Mouse (Mus musculus): ENCODE data around the gene Ropn1l.

Gene Ropn1l

GRCm38 (mm10) chr15:31441996-31442395, 11.5 kb downstream of the Ropn1l start:
- DNase-seq: no peak

GRCm38 (mm10) chr15:31436811-31437210, 16.7 kb downstream of the Ropn1l start:
- DNase-seq: no peak

GRCm38 (mm10) chr15:31436083-31436482, 17.5 kb downstream of the Ropn1l start:
- no peak for DNase-seq

GRCm38 (mm10) chr15:31433768-31434167, 19.8 kb downstream of the Ropn1l start:
- DNase-seq: no peak

GRCm38 (mm10) chr15:31431847-31432246, 21.7 kb downstream of the Ropn1l start:
- DNase-seq: no peak

GRCm38 (mm10) chr15:31430014-31430413, 23.5 kb downstream of the Ropn1l start:
- no peak for DNase-seq

GRCm38 (mm10) chr15:31429429-31429828, 24.1 kb downstream of the Ropn1l start:
- DNase-seq: no peak

GRCm38 (mm10) chr15:31428571-31428970, 25.0 kb downstream of the Ropn1l start:
- no peak for DNase-seq

GRCm38 (mm10) chr15:31427390-31427789, 26.1 kb downstream of the Ropn1l start:
- DNase-seq: no peak

GRCm38 (mm10) chr15:31426066-31426706, 27.4 kb downstream of the Ropn1l start:
- no peak for DNase-seq

- no peak for DNase-seq
These were observed 30.7 kb downstream of the Ropn1l start for GRCm38 (mm10) chr15:31422649-31423369.

GRCm38 (mm10) chr15:31419037-31419436, 34.5 kb downstream of the Ropn1l start:
- peak; percentile 40 for DNase-seq

- no peak for DNase-seq
These were observed 34.9 kb downstream of the Ropn1l start for GRCm38 (mm10) chr15:31418686-31419024.

GRCm38 (mm10) chr15:31417796-31418685, 35.5 kb downstream of the Ropn1l start:
- DNase-seq: no peak

- DNase-seq: no peak
These were observed 36.1 kb downstream of the Ropn1l start for GRCm38 (mm10) chr15:31417409-31417795.

GRCm38 (mm10) chr15:31415181-31415580, 38.4 kb downstream of the Ropn1l start:
- no peak for DNase-seq

- DNase-seq: no peak
These were observed 39.2 kb downstream of the Ropn1l start for GRCm38 (mm10) chr15:31414179-31414898.

GRCm38 (mm10) chr15:31413662-31414061, 39.9 kb downstream of the Ropn1l start:
- no peak for DNase-seq

- no peak for DNase-seq
These were observed 40.6 kb downstream of the Ropn1l start for GRCm38 (mm10) chr15:31412933-31413332.

GRCm38 (mm10) chr15:31412436-31412835, 41.1 kb downstream of the Ropn1l start:
- no peak for DNase-seq

- DNase-seq: no peak
These were observed 46.0 kb downstream of the Ropn1l start for GRCm38 (mm10) chr15:31407490-31407889.

GRCm38 (mm10) chr15:31406881-31407280, 46.7 kb downstream of the Ropn1l start:
- no peak for DNase-seq

GRCm38 (mm10) chr15:31404346-31404745, 49.2 kb downstream of the Ropn1l start:
- DNase-seq: no peak

All from retina, postnatal 1 day (tissue).